ENCODE assay signal across 24 mouse cellular contexts in genomic region chr4:118025931-118026330, GRCm38 (mm10).
DNase-seq lines count a peak whose midpoint lies in the region; ATAC-seq lines count a peak whose summit lies in the region.
"Had no signal": no experiment of that assay in that cellular context is flagged by ENCODE, and none has a peak within 500 bp of the region (broad histone marks: within the 10 kb centered on the region; RNA-seq: fewer than 3 reads in every experiment).

No protein-coding gene starts in this region.

- no peak overlapping the region for H3K4me3 ChIP-seq in kidney, embryonic 16.5 days (ENCODE audit: low read length)
- H3K4me3 ChIP-seq: embryonic facial prominence, embryonic 10.5 days; heart, adult 2 months; hindbrain, embryonic 10.5 days; intestine, embryonic 15.5 days; layer of hippocampus, adult 2 months had no signal

- 45% methylated on average over 7 of the region's 7 CpGs for WGBS in kidney, embryonic 16.5 days

- ATAC-seq in kidney, embryonic 16.5 days (ENCODE audit: low FRiP score, low TSS enrichment), result peak; percentile 44; the same call in 1 of the 2 replicates
- ATAC-seq: activated CD4-positive, CD25-positive, alpha-beta regulatory T cell, adult 4 months; forebrain, postnatal 0 days; hindbrain, embryonic 16.5 days; intestine, embryonic 15.5 days; midbrain, embryonic 16.5 days had no signal

- peak; percentile 46 to 60 for DNase-seq in frontal cortex, postnatal 36 days (ENCODE audit: low spot score in 2 of 2)
- DNase-seq in frontal cortex, postnatal 10 days (ENCODE audit: low spot score in 2 of 2), result no peak
- DNase-seq in kidney, adult 18-20 months, result no peak
- peak; percentile 65 for DNase-seq in right cerebral cortex, adult 18-20 months
- no peak for DNase-seq in right cerebral cortex, postnatal 14 days
- DNase-seq in right cerebral cortex, postnatal 36 days (ENCODE audit: low spot score in 2 of 2), result peak; percentile 31 to 35
- DNase-seq in urinary bladder, postnatal 14 days (ENCODE audit: low spot score), result no peak
- DNase-seq: adrenal gland, adult 8-10 months; cerebellum, adult 8-10 months; forebrain, postnatal 0 days; gastrocnemius, postnatal 14 days; kidney, postnatal 10 days; layer of hippocampus, postnatal 36 days; thymus, postnatal 14 days had no signal

- no peak overlapping the region for H3K9ac ChIP-seq in kidney, embryonic 16.5 days (replicated peaks; ENCODE audit: low read length)
- H3K9ac ChIP-seq: forebrain, postnatal 0 days; intestine, embryonic 15.5 days had no signal

- peaks cover 17% of the 10 kb centered on the region for H3K4me1 ChIP-seq in kidney, embryonic 16.5 days (ENCODE audit: insufficient read depth, low read length)

- H3K27ac ChIP-seq in kidney, embryonic 16.5 days (ENCODE audit: low read length), result no peak overlapping the region
- H3K27ac ChIP-seq: embryonic facial prominence, embryonic 10.5 days; heart, adult 2 months; hindbrain, embryonic 10.5 days; intestine, embryonic 15.5 days; layer of hippocampus, adult 2 months; macrophage had no signal

- H3K36me3 ChIP-seq in kidney, embryonic 16.5 days (ENCODE audit: insufficient read depth, low read length), result no peaks in the 10 kb centered on the region
- H3K36me3 ChIP-seq: embryonic facial prominence, embryonic 10.5 days; hindbrain, embryonic 10.5 days; intestine, embryonic 15.5 days had no signal

- H3K4me2 ChIP-seq in kidney, embryonic 16.5 days (replicated peaks; ENCODE audit: low read depth, low read length), result no peak overlapping the region
- H3K4me2 ChIP-seq: intestine, embryonic 15.5 days had no signal

- H3K9me3 ChIP-seq in kidney, embryonic 16.5 days (ENCODE audit: low read length), result no peaks in the 10 kb centered on the region
- H3K9me3 ChIP-seq: embryonic facial prominence, embryonic 10.5 days; hindbrain, embryonic 10.5 days; intestine, embryonic 15.5 days had no signal

- no peaks in the 10 kb centered on the region for H3K27me3 ChIP-seq in kidney, embryonic 16.5 days (ENCODE audit: insufficient read depth, low read length)
- H3K27me3 ChIP-seq: intestine, embryonic 15.5 days had no signal

Comparison
In these comparisons a context has a peak if more than half of its experiments do, and no peak if none do; other contexts are left out.
1. DNase-seq: peak in frontal cortex, postnatal 36 days (2 of 2), right cerebral cortex, adult 18-20 months (single experiment) and right cerebral cortex, postnatal 36 days (2 of 2); none in frontal cortex, postnatal 10 days (0 of 2), kidney, adult 18-20 months (single experiment), right cerebral cortex, postnatal 14 days (single experiment) and urinary bladder, postnatal 14 days (single experiment).